Mouse (Mus musculus) lung, adult 2 months (tissue): ENCODE data around the gene Gnai2. TPM values are rescaled to one million over a fixed set of nuclear protein-coding genes. Genes with fewer than 3 reads are reported as not detected.
A peak's percentile ranks its signal among the peaks of the same experiment; 100 is the strongest.

Experiments
- DNase-seq: peaks from one replicate; pipeline ENCODE4 v3.0.0; 2022
- H3K4me1 ChIP-seq: fragments of 200-500 bp; 2 replicates; pipeline ENCODE4 v1.6.1; 2011; ENCODE audit warnings: low read length; ENCODE audit not compliant: control insufficient read depth, insufficient read depth
- H3K4me3 ChIP-seq: fragments of 200-500 bp; replicated peaks from 2 replicates; pipeline ENCODE3; 2011; ENCODE audit warnings: low read depth, mild to moderate bottlenecking, control low read depth, low read length; ENCODE audit errors: extremely low read depth
- CTCF ChIP-seq: fragments of 200-500 bp; IDR thresholded peaks from 2 replicates; pipeline ENCODE4 v1.5.1; 2011; ENCODE audit warnings: mild to moderate bottlenecking, low read length, control low read depth; ENCODE audit not compliant: insufficient read depth
- POLR2A ChIP-seq: fragments of 200-500 bp; IDR thresholded peaks from 2 replicates; pipeline ENCODE4 v1.6.1; 2011; ENCODE audit warnings: low read depth, mild to moderate bottlenecking, control low read depth, low read length, borderline replicate concordance; ENCODE audit errors: extremely low read depth
- WGBS: fragments of 180-500 bp; shearing (Covaris S2); methylation state at CpG from one replicate; pipeline ENCODE4 v1.1.7; 2018; 5-methylcytosine and 5-hydroxymethylcytosine counted together
- polyA plus RNA-seq: library from polyadenylated mRNA; depleted of rRNA; stranded (reverse); fragments of >200 nt; gene quantifications from 2 replicates; pipeline ENCODE4 v1.2.3, GENCODE M21; 2012

The Gnai2 gene
- polyA plus RNA-seq, 1 experiment, result 991 TPM

- no peak for DNase-seq
- Histone ChIP-seq H3K4me1 (peaks cover 24% of the 10 kb centered on the region), H3K4me3 (no peak overlapping the region)
- WGBS, result 27% methylated on average over 13 of the region's 13 CpGs
- TF ChIP-seq CTCF, result no peak
- no peak; the same call in 1 of the 2 replicates for TF ChIP-seq POLR2A
These were observed 16.2 kb downstream of the Gnai2 start for GRCm38 (mm10) chr9:107618778-107619545.

GRCm38 (mm10) chr9:107618098-107618497, 17.1 kb downstream of the Gnai2 start:
- WGBS, result 51% methylated on average over 6 of the region's 6 CpGs
- H3K4me1 ChIP-seq, result peaks cover 19% of the 10 kb centered on the region
- TF ChIP-seq POLR2A (no peak), CTCF (no peak)
- no peak overlapping the region for H3K4me3 ChIP-seq
- DNase-seq, result no peak

GRCm38 (mm10) chr9:107617461-107617860, 17.7 kb downstream of the Gnai2 start:
- TF ChIP-seq POLR2A (no peak), CTCF (no peak)
- WGBS, result 63% methylated on average over 2 of the region's 2 CpGs
- no peak for DNase-seq
- Histone ChIP-seq H3K4me1 (peaks cover 19% of the 10 kb centered on the region), H3K4me3 (no peak overlapping the region)

GRCm38 (mm10) chr9:107615035-107615434, 20.1 kb downstream of the Gnai2 start:
- Histone ChIP-seq H3K4me1 (peaks cover 27% of the 10 kb centered on the region), H3K4me3 (no peak overlapping the region)
- WGBS, result 69% methylated on average over 4 of the region's 4 CpGs
- DNase-seq, result no peak
- TF ChIP-seq CTCF (no peak), POLR2A (no peak)

GRCm38 (mm10) chr9:107612945-107613569, 22.1 kb downstream of the Gnai2 start:
- H3K4me3 ChIP-seq, result no peak overlapping the region
- H3K4me1 ChIP-seq, result peaks cover 19% of the 10 kb centered on the region
- WGBS, result 3% methylated on average over 12 of the region's 12 CpGs
- TF ChIP-seq POLR2A (no peak), CTCF (0 out of 2 replicates have a peak, but pooled peaks have one; percentile 13)
- DNase-seq, result no peak

DNA sequence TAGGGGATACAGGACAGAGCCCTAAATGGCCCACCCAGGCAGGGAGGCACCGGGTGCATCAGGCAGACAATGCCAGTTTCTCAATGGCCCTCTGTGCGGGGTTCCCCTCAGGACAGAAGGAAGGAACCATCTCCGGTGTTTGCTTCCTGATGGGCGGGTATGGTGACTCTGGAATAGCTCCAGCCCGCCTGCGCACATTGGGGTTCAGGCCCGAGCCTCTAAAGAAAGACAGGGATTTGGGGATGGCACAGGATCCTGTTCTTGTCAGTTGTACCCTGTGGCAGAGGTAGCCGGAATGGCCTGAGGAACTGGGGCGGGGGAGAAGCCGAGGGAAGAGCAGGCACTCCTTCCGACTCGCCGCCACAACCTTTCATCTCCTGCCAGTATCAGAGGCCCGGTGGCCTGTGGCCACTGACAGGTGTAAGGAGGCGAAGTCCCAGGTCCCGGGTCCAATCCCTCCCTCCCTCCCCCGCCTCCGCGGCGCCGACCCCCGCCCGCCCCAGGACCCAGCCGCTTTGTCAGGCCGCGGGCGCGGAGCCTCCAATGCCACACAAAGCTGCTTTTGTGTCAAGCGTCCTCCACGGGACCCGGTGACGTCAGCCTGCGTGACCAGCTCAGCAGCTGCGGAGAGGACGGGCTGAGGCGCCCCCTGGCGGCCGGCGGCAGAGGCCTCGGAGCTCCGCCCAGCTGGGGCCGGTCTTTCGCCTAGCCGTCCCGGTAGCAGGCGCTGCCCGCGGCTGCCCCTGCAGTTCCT, 22.8 kb downstream of the Gnai2 start:
- TF ChIP-seq CTCF (peak; percentile 33; the same call in 1 of the 2 replicates), POLR2A (peak; percentile 83; the same call in 1 of the 2 replicates)
- H3K4me1 ChIP-seq, result peaks cover 18% of the 10 kb centered on the region
- WGBS, result 3% methylated on average over 44 of the region's 48 CpGs
- peak; percentile 98 for DNase-seq
- peak overlapping the region; percentile 27 for H3K4me3 ChIP-seq

GRCm38 (mm10) chr9:107611456-107612190, 23.5 kb downstream of the Gnai2 start:
- DNase-seq, result no peak
- WGBS, result 39% methylated on average over 6 of the region's 6 CpGs
- Histone ChIP-seq H3K4me3 (no peak overlapping the region), H3K4me1 (peaks cover 18% of the 10 kb centered on the region)
- no peak for TF ChIP-seq CTCF
- no peak for TF ChIP-seq POLR2A

GRCm38 (mm10) chr9:107609433-107609830, 25.7 kb downstream of the Gnai2 start:
- Histone ChIP-seq H3K4me1 (peaks cover 22% of the 10 kb centered on the region), H3K4me3 (no peak overlapping the region)
- no peak for DNase-seq
- WGBS, result 69% methylated on average over 4 of the region's 4 CpGs
- no peak for TF ChIP-seq CTCF
